9 mouse cellular contexts compared by ENCODE assay signal in genomic region chr2:91930761-91931291, GRCm38 (mm10). TPM values are rescaled to one million over a fixed set of nuclear protein-coding genes. Genes with fewer than 3 reads are reported as not detected.
A peak's percentile ranks its signal among the peaks of the same experiment; 100 is the strongest.
DNase-seq lines count a peak whose midpoint lies in the region; ATAC-seq and TF ChIP-seq lines count a peak whose summit lies in the region.
"Had no signal": no experiment of that assay in that cellular context is flagged by ENCODE, and none has a peak within 500 bp of the region (broad histone marks: within the 10 kb centered on the region; RNA-seq: fewer than 3 reads in every experiment).

No protein-coding gene starts in this region.

- H3K9ac ChIP-seq in lung, embryonic 15.5 days: peak overlapping the region; percentile 83
- H3K9ac ChIP-seq in embryonic facial prominence, embryonic 12.5 days: peak overlapping the region; percentile 97
- H3K9ac ChIP-seq in midbrain, embryonic 15.5 days: peak overlapping the region; percentile 46

- peaks cover 20% of the 10 kb centered on the region; the same call in 1 of the 2 replicates for H3K36me3 ChIP-seq in lung, embryonic 15.5 days
- peaks cover 19% of the 10 kb centered on the region for H3K36me3 ChIP-seq in embryonic facial prominence, embryonic 12.5 days
- H3K36me3 ChIP-seq in kidney, adult 2 months (ENCODE audit: control insufficient read depth, insufficient read depth, low read length): no peaks in the 10 kb centered on the region
- H3K36me3 ChIP-seq in midbrain, embryonic 15.5 days (replicated peaks): no peaks in the 10 kb centered on the region

- H3K4me1 ChIP-seq in lung, embryonic 15.5 days: peaks cover 44% of the 10 kb centered on the region
- peaks cover 11% of the 10 kb centered on the region for H3K4me1 ChIP-seq in lung, adult 2 months (ENCODE audit: control insufficient read depth, insufficient read depth, low read length)
- H3K4me1 ChIP-seq in embryonic facial prominence, embryonic 12.5 days: peaks cover 35% of the 10 kb centered on the region
- peaks cover 8% of the 10 kb centered on the region; the same call in 1 of the 2 replicates for H3K4me1 ChIP-seq in kidney, adult 2 months (ENCODE audit: control insufficient read depth, insufficient read depth, low read length)
- H3K4me1 ChIP-seq in midbrain, embryonic 15.5 days: peaks cover 32% of the 10 kb centered on the region

- peak overlapping the region; percentile 71 for H3K4me3 ChIP-seq in lung, embryonic 15.5 days
- H3K4me3 ChIP-seq in lung, adult 2 months (replicated peaks; ENCODE audit: extremely low read depth, low read depth, low read length): no peak overlapping the region
- H3K4me3 ChIP-seq in embryonic facial prominence, embryonic 12.5 days: peak overlapping the region; percentile 88
- H3K4me3 ChIP-seq in kidney, adult 2 months (ENCODE audit: insufficient read depth, low read depth, low read length): peak overlapping the region; percentile 24; the same call in 1 of the 2 replicates
- peak overlapping the region; percentile 51 for H3K4me3 ChIP-seq in midbrain, embryonic 15.5 days

- no peaks in the 10 kb centered on the region; the same call in 1 of the 2 replicates for H3K27me3 ChIP-seq in lung, embryonic 15.5 days
- peaks cover under 1% of the 10 kb centered on the region; the same call in 1 of the 2 replicates for H3K27me3 ChIP-seq in embryonic facial prominence, embryonic 12.5 days
- H3K27me3 ChIP-seq in kidney, adult 2 months (replicated peaks; ENCODE audit: control insufficient read depth, insufficient read depth, low read length): no peaks in the 10 kb centered on the region
- 0 out of 2 replicates have a peak, but pooled peaks cover 3% of the 10 kb centered on the region for H3K27me3 ChIP-seq in midbrain, embryonic 15.5 days (replicated peaks)

- WGBS in lung, embryonic 15.5 days: 1% methylated on average over 23 of the region's 23 CpGs
- 39% methylated on average over 23 of the region's 23 CpGs for WGBS in lung, adult 2 months
- whole genome bisulfite sequencing in embryonic facial prominence, embryonic 12.5 days: 1% methylated on average over 23 of the region's 23 CpGs
- WGBS in kidney, adult 2 months: 24% methylated on average over 23 of the region's 23 CpGs
- 2% methylated on average over 23 of the region's 23 CpGs for WGBS in midbrain, embryonic 15.5 days

- DNase-seq in lung, adult 2 months: no peak
- peak; percentile 80 for DNase-seq in kidney, adult 2 months
- no peak for DNase-seq in adrenal gland, adult 8-10 months

- no peaks in the 10 kb centered on the region for H3K9me3 ChIP-seq in lung, embryonic 15.5 days
- no peaks in the 10 kb centered on the region for H3K9me3 ChIP-seq in embryonic facial prominence, embryonic 12.5 days
- no peaks in the 10 kb centered on the region for H3K9me3 ChIP-seq in midbrain, embryonic 15.5 days

- peak overlapping the region; percentile 76 for H3K4me2 ChIP-seq in lung, embryonic 15.5 days
- H3K4me2 ChIP-seq in embryonic facial prominence, embryonic 12.5 days (replicated peaks): peak overlapping the region; percentile 85
- H3K4me2 ChIP-seq in midbrain, embryonic 15.5 days: peak overlapping the region; percentile 82

- H3K27ac ChIP-seq in lung, embryonic 15.5 days: peak overlapping the region; percentile 94
- H3K27ac ChIP-seq in embryonic facial prominence, embryonic 12.5 days: peak overlapping the region; percentile 98
- peak overlapping the region; percentile 28; the same call in 1 of the 2 replicates for H3K27ac ChIP-seq in kidney, adult 2 months (ENCODE audit: insufficient read depth, low read depth, low read length)
- peak overlapping the region; percentile 67 for H3K27ac ChIP-seq in midbrain, embryonic 15.5 days

- ATAC-seq in lung, embryonic 15.5 days (ENCODE audit: borderline replicate concordance, extremely low read depth, low FRiP score, low TSS enrichment): no peak
- ATAC-seq in embryonic facial prominence, embryonic 12.5 days (ENCODE audit: insufficient number of reproducible peaks, insufficient read depth, low FRiP score, low TSS enrichment): no peak
- ATAC-seq in midbrain, embryonic 15.5 days (replicated peaks): 0 out of 2 replicates have a peak, but pooled peaks have one; percentile 2
- ATAC-seq in megakaryocyte-erythroid progenitor cell, adult 5-6 weeks (replicated peaks; ENCODE audit: low FRiP score, low TSS enrichment, poor library complexity, severe bottlenecking): no peak
- ATAC-seq in megakaryocyte progenitor cell, adult 5-6 weeks (replicated peaks; ENCODE audit: poor library complexity): no peak

- TF ChIP-seq CTCF in lung, adult 2 months (IDR thresholded peaks at IDR 0.05; ENCODE audit: insufficient read depth, low read length): no peak
- TF ChIP-seq CTCF in kidney, adult 2 months (conservative IDR thresholded peaks at IDR 0.05; ENCODE audit: insufficient read depth, insufficient read length, low read depth, low read length): no peak

- no peak for TF ChIP-seq POLR2A in lung, adult 2 months (IDR thresholded peaks at IDR 0.05; ENCODE audit: borderline replicate concordance, extremely low read depth, low read depth, low read length)
- TF ChIP-seq POLR2A in kidney, adult 2 months (IDR thresholded peaks at IDR 0.05; ENCODE audit: low read depth, low read length): no peak

RNA-seq across cellular contexts. Expression of gene Mdk, which starts 1.3 kb away (rescaled TPM):
- polyA plus RNA-seq in lung, embryonic 15.5 days (2015; fragmentation: Nextera tagmentation; extraction: Ambion mirVana): 858 and 992 TPM in 2 replicates
- 10.0 and 10.1 TPM in 2 replicates for polyA plus RNA-seq in lung, adult 2 months (2012; rRNA removed)
- 1,900 and 1,964 TPM in 2 replicates for polyA plus RNA-seq in embryonic facial prominence, embryonic 12.5 days (2016; fragmentation: Nextera tagmentation; extraction: Ambion mirVana)
- polyA plus RNA-seq in kidney, adult 2 months (2012; rRNA removed): 76.0 and 80.1 TPM in 2 replicates
- 132 and 158 TPM in 2 replicates for polyA plus RNA-seq in midbrain, embryonic 15.5 days (2015; fragmentation: Nextera tagmentation; extraction: Ambion mirVana)
- total RNA-seq in megakaryocyte-erythroid progenitor cell, adult 5-6 weeks (2014; fragmentation: Nextera tagmentation): 2.1 TPM in 1 of 2 replicates, not detected in the other
- 0.75 TPM in 1 of 2 replicates, not detected in the other for total RNA-seq in megakaryocyte-erythroid progenitor cell, adult 5-6 weeks (2017)
- total RNA-seq in megakaryocyte progenitor cell, adult 5-6 weeks (2015): 0.32 and 0.86 TPM in 2 replicates
- 0.12 and 0.30 TPM in 2 replicates for total RNA-seq in megakaryocyte progenitor cell, adult 5-6 weeks (2017)
- 10 to 100 TPM in 2 of 4 experiments, 1 to 10 TPM in 2; 7.7 to 13.1 (median 9.1) TPM for total RNA-seq in adrenal gland, adult 8-10 months (2022)

RNA-seq across cellular contexts. Expression of gene Chrm4, which starts 3.8 kb away (rescaled TPM):
- polyA plus RNA-seq in lung, embryonic 15.5 days (2015; fragmentation: Nextera tagmentation; extraction: Ambion mirVana): 0.14 TPM in 1 of 2 replicates, not detected in the other
- 0.10 and 0.13 TPM in 2 replicates for polyA plus RNA-seq in lung, adult 2 months (2012; rRNA removed)
- 0.65 and 1.2 TPM in 2 replicates for polyA plus RNA-seq in embryonic facial prominence, embryonic 12.5 days (2016; fragmentation: Nextera tagmentation; extraction: Ambion mirVana)
- 0.11 TPM in 1 of 2 replicates, not detected in the other for polyA plus RNA-seq in kidney, adult 2 months (2012; rRNA removed)
- 0.57 and 0.66 TPM in 2 replicates for polyA plus RNA-seq in midbrain, embryonic 15.5 days (2015; fragmentation: Nextera tagmentation; extraction: Ambion mirVana)
- total RNA-seq in megakaryocyte-erythroid progenitor cell, adult 5-6 weeks (2014; fragmentation: Nextera tagmentation): 0.94 TPM in 1 of 2 replicates, not detected in the other
- total RNA-seq in megakaryocyte-erythroid progenitor cell, adult 5-6 weeks (2017): not detected in 2 replicates
- 0.17 TPM in 2 replicates for total RNA-seq in megakaryocyte progenitor cell, adult 5-6 weeks (2015)
- total RNA-seq in megakaryocyte progenitor cell, adult 5-6 weeks (2017): 0.17 TPM in 1 of 2 replicates, not detected in the other
- total RNA-seq in adrenal gland, adult 8-10 months (2022): 1 to 10 TPM; 1.0 to 4.2 (median 2.6) TPM

RNA-seq across cellular contexts. Expression of gene Gm9821, which starts 14.7 kb away (rescaled TPM):
- 0.35 and 0.75 TPM in 2 replicates for polyA plus RNA-seq in lung, embryonic 15.5 days (2015; fragmentation: Nextera tagmentation; extraction: Ambion mirVana)
- not detected in 2 replicates for polyA plus RNA-seq in lung, adult 2 months (2012; rRNA removed)
- 0.36 and 0.73 TPM in 2 replicates for polyA plus RNA-seq in embryonic facial prominence, embryonic 12.5 days (2016; fragmentation: Nextera tagmentation; extraction: Ambion mirVana)
- not detected in 2 replicates for polyA plus RNA-seq in kidney, adult 2 months (2012; rRNA removed)
- 0.20 and 0.31 TPM in 2 replicates for polyA plus RNA-seq in midbrain, embryonic 15.5 days (2015; fragmentation: Nextera tagmentation; extraction: Ambion mirVana)
- not detected in 2 replicates for total RNA-seq in megakaryocyte-erythroid progenitor cell, adult 5-6 weeks (2014; fragmentation: Nextera tagmentation)
- 0.33 and 1.5 TPM in 2 replicates for total RNA-seq in megakaryocyte-erythroid progenitor cell, adult 5-6 weeks (2017)
- not detected in 2 replicates for total RNA-seq in megakaryocyte progenitor cell, adult 5-6 weeks (2015)
- 0.21 and 0.95 TPM in 2 replicates for total RNA-seq in megakaryocyte progenitor cell, adult 5-6 weeks (2017)
- total RNA-seq in adrenal gland, adult 8-10 months (2022): not detected
- total RNA-seq: left cerebral cortex, postnatal 10 days had no signal

RNA-seq across cellular contexts. Expression of gene Dgkz, which starts 44.8 kb away (rescaled TPM):
- polyA plus RNA-seq in lung, embryonic 15.5 days (2015; fragmentation: Nextera tagmentation; extraction: Ambion mirVana): 52.3 and 54.0 TPM in 2 replicates
- polyA plus RNA-seq in lung, adult 2 months (2012; rRNA removed): 252 and 308 TPM in 2 replicates
- polyA plus RNA-seq in embryonic facial prominence, embryonic 12.5 days (2016; fragmentation: Nextera tagmentation; extraction: Ambion mirVana): 39.1 and 40.8 TPM in 2 replicates
- 106 and 119 TPM in 2 replicates for polyA plus RNA-seq in kidney, adult 2 months (2012; rRNA removed)
- polyA plus RNA-seq in midbrain, embryonic 15.5 days (2015; fragmentation: Nextera tagmentation; extraction: Ambion mirVana): 32.2 and 36.1 TPM in 2 replicates
- total RNA-seq in megakaryocyte-erythroid progenitor cell, adult 5-6 weeks (2014; fragmentation: Nextera tagmentation): 172 and 204 TPM in 2 replicates
- total RNA-seq in megakaryocyte-erythroid progenitor cell, adult 5-6 weeks (2017): 44.4 and 60.2 TPM in 2 replicates
- 111 and 112 TPM in 2 replicates for total RNA-seq in megakaryocyte progenitor cell, adult 5-6 weeks (2015)
- total RNA-seq in megakaryocyte progenitor cell, adult 5-6 weeks (2017): 76.3 and 94.7 TPM in 2 replicates
- total RNA-seq in adrenal gland, adult 8-10 months (2022): 10 to 100 TPM; 47.7 to 87.4 (median 66.3) TPM

Comparison
In these comparisons a context has a peak if more than half of its experiments do, and no peak if none do; other contexts are left out.
1. H3K27ac ChIP-seq: peak in every context shown above with its lines; median percentile 98 in embryonic facial prominence, embryonic 12.5 days; 94 in lung, embryonic 15.5 days; 67 in midbrain, embryonic 15.5 days; 28 in kidney, adult 2 months.
2. H3K9ac ChIP-seq: peak in every context shown above with its lines; median percentile 97 in embryonic facial prominence, embryonic 12.5 days; 83 in lung, embryonic 15.5 days; 46 in midbrain, embryonic 15.5 days.